Mouse (Mus musculus) ES-Bruce4 (cell line): ENCODE results near the gene Spink8.

Experiments used
- CTCF ChIP-seq: IDR thresholded peaks from one replicate; pipeline ENCODE4 v1.8.1; 2011; ENCODE audit warnings: low read depth, low read length
- POLR2A ChIP-seq: IDR thresholded peaks from one replicate; pipeline ENCODE4 v1.8.1; 2011; ENCODE audit warnings: low read length; ENCODE audit not compliant: insufficient read depth

DNA sequence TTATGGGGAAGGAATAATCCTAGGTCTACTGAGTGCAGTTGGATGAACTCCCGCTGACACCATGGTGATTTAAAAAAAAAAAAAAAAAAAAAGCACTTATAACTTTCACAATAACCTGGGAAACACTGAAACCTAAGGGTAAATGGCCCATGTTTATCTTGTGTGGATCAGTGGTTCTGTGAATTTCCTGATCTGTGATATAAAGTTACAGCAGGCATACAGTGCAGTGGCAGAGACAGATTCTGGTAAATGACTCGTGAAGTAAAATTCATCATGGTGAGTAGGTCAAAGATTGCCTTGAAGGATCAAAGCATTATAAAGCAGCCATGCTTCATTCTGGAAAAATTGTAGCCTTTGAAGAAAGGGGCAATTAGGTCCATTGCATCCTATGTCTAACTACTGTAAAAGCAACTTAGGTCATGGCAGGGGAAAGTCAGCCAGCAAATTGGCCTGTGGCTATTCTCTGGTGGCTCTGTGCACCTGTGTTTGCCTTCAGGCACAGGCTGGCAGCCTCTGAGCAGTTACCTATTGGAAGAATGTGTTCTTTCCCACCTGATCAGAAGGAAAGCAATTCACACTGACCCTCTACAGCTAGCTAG lies 5.3 kb upstream of the Spink8 start:
- TF ChIP-seq CTCF (no peak), POLR2A (no peak)
